Mouse (Mus musculus) urinary bladder, adult 18-20 months (tissue): ENCODE measurements around the gene Clcn1.
A peak's percentile ranks its signal among the peaks of the same experiment; 100 is the strongest.

Experiments used
- DNase-seq, 2 experiments: peaks; one replicate each; pipeline ENCODE4 v3.0.0; 2022; ENCODE audit warnings: low spot score in 2 of 2, mixed read lengths in 2 of 2

Gene Clcn1

GRCm38 (mm10) chr6:42309816-42310378 lies 23.4 kb downstream of the Clcn1 start:
- no peak for DNase-seq

- DNase-seq: no peak
Observed at GRCm38 (mm10) chr6:42310427-42311053, 24.1 kb downstream of the Clcn1 start.

GRCm38 (mm10) chr6:42318293-42318692 lies 31.8 kb downstream of the Clcn1 start:
- DNase-seq: no peak

- no peak for DNase-seq
Observed at GRCm38 (mm10) chr6:42323371-42324066, 37.0 kb downstream of the Clcn1 start.

GRCm38 (mm10) chr6:42324067-42324481 lies 37.6 kb downstream of the Clcn1 start:
- peak in 1 of 2 experiments; percentile 13 for DNase-seq

GRCm38 (mm10) chr6:42324482-42325267 lies 38.2 kb downstream of the Clcn1 start, which contains the start of gene Fam131b:
Gene Fam131b, minus strand, starts transcription at chr6:42324643.
- DNase-seq: peak in 1 of 2 experiments; percentile 17

GRCm38 (mm10) chr6:42325268-42325609 lies 38.8 kb downstream of the Clcn1 start:
- peak; percentile 52 to 78 for DNase-seq

GRCm38 (mm10) chr6:42326509-42326908 lies 40.0 kb downstream of the Clcn1 start:
- no peak for DNase-seq

- no peak for DNase-seq
Observed at GRCm38 (mm10) chr6:42328757-42329156, 42.3 kb downstream of the Clcn1 start.

- DNase-seq: no peak
Observed at GRCm38 (mm10) chr6:42330216-42330615, 43.7 kb downstream of the Clcn1 start.

GRCm38 (mm10) chr6:42330946-42331345 lies 44.5 kb downstream of the Clcn1 start:
- DNase-seq: no peak

GRCm38 (mm10) chr6:42339189-42339588 lies 52.7 kb downstream of the Clcn1 start:
- no peak for DNase-seq

GRCm38 (mm10) chr6:42339981-42340380 lies 53.5 kb downstream of the Clcn1 start:
- DNase-seq: no peak

- DNase-seq: no peak
Observed at GRCm38 (mm10) chr6:42342171-42342570, 55.7 kb downstream of the Clcn1 start.

GRCm38 (mm10) chr6:42343361-42344120 lies 57.1 kb downstream of the Clcn1 start:
- DNase-seq: no peak

- DNase-seq: no peak
Observed at GRCm38 (mm10) chr6:42344255-42344654, 57.8 kb downstream of the Clcn1 start.

GRCm38 (mm10) chr6:42348281-42349005 lies 62.0 kb downstream of the Clcn1 start:
- DNase-seq: no peak

GRCm38 (mm10) chr6:42349006-42349425 lies 62.5 kb downstream of the Clcn1 start:
- DNase-seq: peak; percentile 62 to 75

GRCm38 (mm10) chr6:42349426-42350020 lies 63.0 kb downstream of the Clcn1 start, which contains the start of gene Zyx:
Gene Zyx, plus strand, starts transcription at chr6:42349630.
- peak; percentile 88 to 96 for DNase-seq
